Mouse (Mus musculus) bone marrow, adult 2 months (tissue): ENCODE results near the gene Cldn7.

Experiments used
- CTCF ChIP-seq: fragments of 200-500 bp; IDR thresholded peaks from 2 replicates; pipeline ENCODE4 v1.5.1; 2011; ENCODE audit warnings: low read length, control low read depth; ENCODE audit not compliant: control insufficient read depth, insufficient read depth
- POLR2A ChIP-seq: fragments of 200-500 bp; IDR thresholded peaks from 2 replicates; pipeline ENCODE4 v1.6.1; 2011; ENCODE audit warnings: low read depth, mild to moderate bottlenecking, control low read depth, low read length, borderline replicate concordance; ENCODE audit not compliant: control insufficient read depth

GRCm38 (mm10) chr11:69968793-69969192 is 4.2 kb downstream of the Cldn7 start:
- TF ChIP-seq CTCF (no peak), POLR2A (no peak)
